Mouse (Mus musculus) bone marrow macrophage, adult 2 months (primary cell): Measurements from ENCODE around the gene Cspg4.

Source experiments
- CTCF ChIP-seq: IDR thresholded peaks from 2 replicates; pipeline ENCODE4 v1.5.1; 2012; ENCODE audit warnings: low read depth, mild to moderate bottlenecking, low read length, moderate library complexity
- POLR2A ChIP-seq: IDR thresholded peaks from 2 replicates; pipeline ENCODE4 v1.6.1; 2012; ENCODE audit warnings: mild to moderate bottlenecking, low read depth, low read length, borderline replicate concordance

- TF ChIP-seq POLR2A (no peak), CTCF (no peak)
These were observed 4.7 kb downstream of the Cspg4 start for GRCm38 (mm10) chr9:56869552-56869951.
